Mouse (Mus musculus) kidney, embryonic 14.5 days (tissue): Measurements from ENCODE around the gene Scarb2. TPM values are rescaled to one million over a fixed set of nuclear protein-coding genes. Genes with fewer than 3 reads are reported as not detected.

Experiments
- ATAC-seq: fragments of 200-750 bp; cut with Nextera tagmentation; 2 replicates; pipeline ENCODE4 v1.8.0; 2017; ENCODE audit warnings: moderate number of reproducible peaks, mild to moderate bottlenecking, moderate TSS enrichment, moderate library complexity; ENCODE audit not compliant: low FRiP score, low TSS enrichment
- H3K27ac ChIP-seq: fragments of 300-500 bp; sonication (generic); 2 replicates; pipeline ENCODE4 v1.5.1; 2014; ENCODE audit warnings: low read depth, mild to moderate bottlenecking, low read length, moderate library complexity, mixed read lengths
- H3K27me3 ChIP-seq: fragments of 300-500 bp; sonication (generic); 2 replicates; pipeline ENCODE4 v1.6.1; 2014; ENCODE audit warnings: mild to moderate bottlenecking, low read length; ENCODE audit not compliant: control insufficient read depth, insufficient read depth
- H3K36me3 ChIP-seq: fragments of 300-500 bp; sonication (generic); 2 replicates; pipeline ENCODE4 v1.6.1; 2014; ENCODE audit warnings: low read length, mixed read lengths; ENCODE audit not compliant: control insufficient read depth, insufficient read depth
- H3K4me1 ChIP-seq: fragments of 300-500 bp; sonication (generic); 2 replicates; pipeline ENCODE4 v1.6.1; 2014; ENCODE audit warnings: low read length, mixed read lengths; ENCODE audit not compliant: control insufficient read depth, insufficient read depth
- H3K4me2 ChIP-seq: fragments of 300-500 bp; sonication (generic); replicated peaks from 2 replicates; pipeline ENCODE4 v1.6.1; 2014; ENCODE audit warnings: low read depth, mild to moderate bottlenecking, low read length
- H3K4me3 ChIP-seq: fragments of 300-500 bp; sonication (generic); 2 replicates; pipeline ENCODE4 v1.5.1; 2014; ENCODE audit warnings: mild to moderate bottlenecking, low read length
- H3K9ac ChIP-seq: fragments of 300-500 bp; sonication (generic); 2 replicates; pipeline ENCODE4 v1.6.1; 2014; ENCODE audit warnings: low read depth, mild to moderate bottlenecking, low read length, moderate library complexity
- H3K9me3 ChIP-seq: fragments of 300-500 bp; sonication (generic); 2 replicates; pipeline ENCODE4 v1.6.1; 2016; ENCODE audit warnings: low read length; ENCODE audit not compliant: control insufficient read depth
- WGBS: fragments of 180-500 bp; shearing (Covaris S2); extraction: QIAGEN DNeasy Blood & Tissue Kit; methylation state at CpG from one replicate; pipeline ENCODE4 v1.1.7; 2014; 5-methylcytosine and 5-hydroxymethylcytosine counted together
- polyA plus RNA-seq: library from polyadenylated mRNA; unstranded; fragments of >200 nt; fragmentation: Nextera tagmentation; extraction: Ambion mirVana; gene quantifications from 2 replicates; pipeline ENCODE4 v1.2.1, GENCODE M21; 2014

Gene Scarb2
- polyA plus RNA-seq, 1 experiment from 2014 or later: 5.7 TPM

- Histone ChIP-seq H3K4me1 (no peaks in the 10 kb centered on the region), H3K9me3 (no peaks in the 10 kb centered on the region), H3K9ac (no peak overlapping the region), H3K4me2 (no peak overlapping the region), H3K36me3 (peaks cover 16% of the 10 kb centered on the region), H3K27ac (no peak overlapping the region), H3K4me3 (no peak overlapping the region), H3K27me3 (no peaks in the 10 kb centered on the region)
- 62% methylated on average over 7 of the region's 7 CpGs for WGBS
- no peak for ATAC-seq
Observed at GRCm38 (mm10) chr5:92411461-92412140, 95.0 kb downstream of the Scarb2 start.

DNA sequence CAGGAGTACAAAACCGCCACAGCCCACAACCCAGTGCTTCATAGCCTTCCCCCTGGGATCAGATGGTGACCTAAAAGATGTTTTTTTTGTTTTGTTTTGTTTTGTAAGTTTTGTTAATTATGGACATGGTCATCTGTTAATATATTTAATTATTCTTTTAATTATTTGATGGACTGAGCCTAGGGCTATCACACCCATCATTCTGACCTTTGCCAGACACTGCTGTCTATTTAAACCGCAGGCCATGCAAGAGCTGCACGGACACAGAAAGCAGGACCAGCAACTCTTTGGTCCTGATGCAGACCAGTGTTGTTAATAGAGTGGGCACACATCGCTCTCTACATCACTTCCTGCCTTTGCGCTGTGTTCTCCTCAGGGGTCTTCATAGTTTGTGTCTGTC lies 96.1 kb downstream of the Scarb2 start:
- 91% methylated on average over 5 of the region's 5 CpGs for WGBS
- H3K27me3 ChIP-seq: no peaks in the 10 kb centered on the region

DNA sequence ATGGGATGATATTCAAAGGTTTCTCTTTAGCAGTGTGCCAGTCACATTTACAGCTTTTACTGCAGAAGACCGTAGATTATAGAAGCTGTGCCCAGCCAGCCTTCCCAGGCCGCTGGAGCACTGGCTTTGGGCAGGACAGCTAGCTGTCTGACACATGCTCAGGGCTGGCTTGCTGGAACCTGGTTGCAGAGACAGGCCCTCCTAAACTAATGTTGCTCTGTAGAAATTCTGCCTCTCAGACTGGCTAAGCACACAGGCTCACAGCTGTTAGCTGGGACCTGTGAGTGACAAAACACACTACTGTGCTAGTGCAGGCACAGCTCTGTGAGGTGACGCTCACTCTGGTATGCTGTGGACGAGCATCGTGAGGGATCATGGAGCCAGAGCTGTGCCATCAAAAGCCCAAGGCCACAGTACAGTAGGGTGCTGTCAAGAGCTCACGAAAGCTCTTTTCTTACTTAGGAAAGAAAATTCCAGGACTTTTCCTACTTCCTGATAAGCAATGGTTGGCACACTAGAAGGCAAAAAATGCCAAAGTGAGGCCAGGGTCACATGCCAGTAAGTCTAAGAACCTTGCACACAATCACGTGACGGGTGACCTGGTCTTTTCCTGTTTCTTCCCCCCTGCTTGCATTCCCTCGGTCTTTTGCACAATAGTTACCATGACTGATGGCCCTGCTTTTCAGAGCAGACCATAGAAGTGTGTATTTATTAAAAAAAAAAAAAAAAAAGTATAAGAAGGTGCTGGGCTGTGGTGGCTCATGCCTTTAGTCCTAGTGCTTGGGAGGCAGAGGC lies 97.1 kb downstream of the Scarb2 start:
- no peaks in the 10 kb centered on the region for H3K4me1 ChIP-seq
- H3K9me3 ChIP-seq: no peaks in the 10 kb centered on the region
- no peak overlapping the region for H3K27ac ChIP-seq
- no peak for ATAC-seq
- peaks cover 5% of the 10 kb centered on the region; the same call in 1 of the 2 replicates for H3K36me3 ChIP-seq
- no peak overlapping the region for H3K4me2 ChIP-seq
- WGBS: 80% methylated on average over 9 of the region's 9 CpGs
- no peak overlapping the region for H3K9ac ChIP-seq
- no peaks in the 10 kb centered on the region for H3K27me3 ChIP-seq
- no peak overlapping the region for H3K4me3 ChIP-seq

More for the DNA sequence above, 96.1 kb downstream of the Scarb2 start:
- no peaks in the 10 kb centered on the region for H3K4me1 ChIP-seq
- H3K9ac ChIP-seq: no peak overlapping the region
- H3K27ac ChIP-seq: no peak overlapping the region
- no peak overlapping the region for H3K4me2 ChIP-seq
- H3K36me3 ChIP-seq: peaks cover 12% of the 10 kb centered on the region; the same call in 1 of the 2 replicates
- H3K9me3 ChIP-seq: no peaks in the 10 kb centered on the region
- ATAC-seq: no peak
- H3K4me3 ChIP-seq: no peak overlapping the region

DNA sequence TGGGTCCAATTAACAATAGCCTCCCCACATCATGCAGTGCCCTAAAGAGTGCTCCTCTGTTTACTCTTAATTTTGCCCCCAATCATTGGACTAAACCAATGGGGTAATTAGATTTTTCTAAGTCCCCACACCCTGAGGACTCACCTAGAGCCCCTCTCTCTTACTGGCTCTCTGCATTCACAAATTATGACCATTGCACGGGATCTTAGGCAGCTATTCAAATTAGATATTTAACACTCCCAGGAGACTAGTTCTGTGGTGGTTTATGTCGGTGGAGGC lies 102.3 kb downstream of the Scarb2 start:
- ATAC-seq: 0 out of 2 replicates have a peak, but pooled peaks have one; percentile 5
- Histone ChIP-seq H3K4me1 (no peaks in the 10 kb centered on the region), H3K4me2 (no peak overlapping the region), H3K36me3 (no peaks in the 10 kb centered on the region), H3K27me3 (no peaks in the 10 kb centered on the region), H3K4me3 (no peak overlapping the region), H3K9ac (no peak overlapping the region), H3K9me3 (no peaks in the 10 kb centered on the region), H3K27ac (no peak overlapping the region)
- 19% methylated on average over 2 of the region's 2 CpGs for WGBS

- no peak overlapping the region for H3K9ac ChIP-seq
- WGBS: 47% methylated on average over 10 of the region's 10 CpGs
- no peak overlapping the region for H3K4me3 ChIP-seq
- H3K27ac ChIP-seq: no peak overlapping the region
- H3K4me1 ChIP-seq: no peaks in the 10 kb centered on the region
- H3K36me3 ChIP-seq: no peaks in the 10 kb centered on the region
- ATAC-seq: no peak
- H3K27me3 ChIP-seq: no peaks in the 10 kb centered on the region
- no peak overlapping the region for H3K4me2 ChIP-seq
- H3K9me3 ChIP-seq: no peaks in the 10 kb centered on the region
Observed at GRCm38 (mm10) chr5:92403562-92404399, 102.9 kb downstream of the Scarb2 start.

DNA sequence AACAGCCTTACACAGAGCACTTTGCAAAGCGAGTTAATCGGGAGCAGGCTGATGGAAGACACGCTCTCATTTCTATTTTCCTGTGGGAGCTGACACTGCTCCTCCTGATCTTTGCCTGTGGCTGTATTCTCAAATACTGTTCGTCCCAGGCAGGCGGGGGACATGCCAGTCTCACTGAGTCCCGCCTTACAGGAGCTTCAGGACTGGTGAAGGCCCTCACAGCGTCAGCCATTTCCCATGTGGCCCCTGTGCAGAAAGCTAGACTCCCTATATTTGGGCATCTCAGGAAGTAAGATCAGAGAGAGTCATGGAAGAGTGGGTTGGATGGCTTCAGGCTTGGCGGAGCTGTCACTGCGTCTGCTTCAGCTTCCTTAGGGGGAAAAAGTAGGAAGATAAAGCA lies 103.8 kb downstream of the Scarb2 start:
- H3K9me3 ChIP-seq: no peaks in the 10 kb centered on the region
- no peak overlapping the region for H3K4me3 ChIP-seq
- H3K36me3 ChIP-seq: no peaks in the 10 kb centered on the region
- ATAC-seq: no peak
- no peak overlapping the region for H3K4me2 ChIP-seq
- no peaks in the 10 kb centered on the region for H3K27me3 ChIP-seq
- H3K9ac ChIP-seq: no peak overlapping the region
- 66% methylated on average over 9 of the region's 9 CpGs for WGBS
- H3K27ac ChIP-seq: no peak overlapping the region
- no peaks in the 10 kb centered on the region for H3K4me1 ChIP-seq

- no peaks in the 10 kb centered on the region for H3K36me3 ChIP-seq
- 22% methylated on average over 5 of the region's 5 CpGs for WGBS
- no peak overlapping the region for H3K9ac ChIP-seq
- H3K4me1 ChIP-seq: no peaks in the 10 kb centered on the region
- no peak overlapping the region for H3K27ac ChIP-seq
- H3K27me3 ChIP-seq: peaks cover 9% of the 10 kb centered on the region
- no peaks in the 10 kb centered on the region for H3K9me3 ChIP-seq
- no peak overlapping the region for H3K4me2 ChIP-seq
- peak; percentile 88 for ATAC-seq
- H3K4me3 ChIP-seq: no peak overlapping the region
Observed at GRCm38 (mm10) chr5:92398153-92398552, 108.5 kb downstream of the Scarb2 start.

DNA sequence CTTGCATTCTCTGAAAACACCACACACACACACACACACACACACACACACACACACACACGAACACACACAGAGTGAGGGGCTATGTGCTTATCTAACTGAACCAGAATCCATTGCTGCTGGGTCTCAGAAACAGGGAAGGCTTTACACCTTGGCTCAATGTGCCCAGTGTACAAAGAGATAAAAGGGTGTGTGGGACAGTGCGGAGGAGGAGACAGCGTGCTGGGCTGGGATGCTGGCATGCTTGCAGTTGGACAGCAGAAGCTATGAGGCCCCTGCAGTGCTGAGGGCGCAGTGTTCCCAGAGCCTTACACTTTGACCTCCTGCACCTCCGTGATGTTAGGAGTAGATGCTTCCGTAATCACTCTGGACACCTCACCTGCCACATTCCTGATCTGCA lies 110.2 kb downstream of the Scarb2 start:
- WGBS: 82% methylated on average over 6 of the region's 6 CpGs
- no peak for ATAC-seq
- H3K27ac ChIP-seq: no peak overlapping the region
- peaks cover 20% of the 10 kb centered on the region for H3K27me3 ChIP-seq
- H3K36me3 ChIP-seq: no peaks in the 10 kb centered on the region
- no peaks in the 10 kb centered on the region for H3K4me1 ChIP-seq
- no peaks in the 10 kb centered on the region for H3K9me3 ChIP-seq
- no peak overlapping the region for H3K4me3 ChIP-seq
- no peak overlapping the region for H3K9ac ChIP-seq
- H3K4me2 ChIP-seq: no peak overlapping the region

DNA sequence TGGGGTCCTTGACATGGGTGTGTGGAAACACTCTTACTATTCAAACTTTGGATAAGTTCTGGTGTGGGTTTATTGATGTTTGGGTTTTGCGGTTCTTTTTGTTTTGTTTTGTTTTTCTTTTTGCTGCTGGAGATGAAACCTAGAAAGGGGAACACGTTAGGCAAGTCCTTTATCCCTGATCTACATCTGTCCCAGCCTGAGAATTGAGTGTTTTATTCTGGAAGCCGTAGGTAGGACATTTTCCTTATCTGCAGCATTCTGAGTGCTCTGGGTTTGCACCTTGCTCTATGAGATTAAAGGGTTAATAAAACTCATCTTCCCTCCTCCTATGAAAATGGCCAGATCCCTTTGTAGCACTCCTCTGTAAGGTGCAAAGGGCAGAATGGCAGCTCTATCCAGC lies 110.9 kb downstream of the Scarb2 start:
- Histone ChIP-seq H3K4me2 (no peak overlapping the region), H3K36me3 (no peaks in the 10 kb centered on the region), H3K4me1 (no peaks in the 10 kb centered on the region), H3K27ac (no peak overlapping the region), H3K4me3 (no peak overlapping the region), H3K27me3 (peaks cover 25% of the 10 kb centered on the region), H3K9ac (no peak overlapping the region), H3K9me3 (no peaks in the 10 kb centered on the region)
- 90% methylated on average over 3 of the region's 3 CpGs for WGBS
- no peak for ATAC-seq
